Mouse (Mus musculus) midbrain, embryonic 13.5 days (tissue): ENCODE measurements at regions not wholly inside any gene's neighbourhood (a gene's known extent, or its start where the extent isn't known, plus 50 kb on each side); places are given as distances from the start of the nearest gene placed in this dataset.
A peak's percentile ranks its signal among the peaks of the same experiment; 100 is the strongest.

Experiments used
- ATAC-seq: fragments of 200-750 bp; cut with Nextera tagmentation; 2 replicates; pipeline ENCODE4 v1.8.0; 2017; ENCODE audit warnings: mild to moderate bottlenecking, moderate TSS enrichment, moderate library complexity
- H3K27ac ChIP-seq: fragments of 300-500 bp; sonication (generic); 2 replicates; pipeline ENCODE4 v1.5.1; 2015; ENCODE audit warnings: inconsistent platforms, mild to moderate bottlenecking, moderate library complexity
- H3K27me3 ChIP-seq: fragments of 300-500 bp; sonication (generic); 2 replicates; pipeline ENCODE4 v1.6.1; 2015; ENCODE audit warnings: mild to moderate bottlenecking, inconsistent platforms
- H3K36me3 ChIP-seq: fragments of 300-500 bp; sonication (generic); 2 replicates; pipeline ENCODE4 v1.6.1; 2015; ENCODE audit warnings: mild to moderate bottlenecking, inconsistent platforms
- H3K4me1 ChIP-seq: fragments of 300-500 bp; sonication (generic); replicated peaks from 2 replicates; pipeline ENCODE4 v1.6.1; 2015; ENCODE audit warnings: inconsistent platforms
- H3K4me2 ChIP-seq: fragments of 300-500 bp; sonication (generic); replicated peaks from 2 replicates; pipeline ENCODE4 v1.6.1; 2015; ENCODE audit warnings: moderate library complexity, mild to moderate bottlenecking, inconsistent platforms
- H3K4me3 ChIP-seq: fragments of 300-500 bp; sonication (generic); replicated peaks from 2 replicates; pipeline ENCODE4 v1.5.1; 2015; ENCODE audit warnings: mild to moderate bottlenecking, inconsistent platforms
- H3K9ac ChIP-seq: fragments of 300-500 bp; sonication (generic); replicated peaks from 2 replicates; pipeline ENCODE4 v1.6.1; 2015; ENCODE audit warnings: mild to moderate bottlenecking, inconsistent platforms
- H3K9me3 ChIP-seq: fragments of 300-500 bp; sonication (generic); 2 replicates; pipeline ENCODE4 v1.6.1; 2016; ENCODE audit warnings: mild to moderate bottlenecking, inconsistent platforms
- whole genome bisulfite sequencing: fragments of 180-500 bp; shearing (Covaris S2); methylation state at CpG from one replicate; pipeline ENCODE4 v1.1.7; 2015; 5-methylcytosine and 5-hydroxymethylcytosine counted together

DNA sequence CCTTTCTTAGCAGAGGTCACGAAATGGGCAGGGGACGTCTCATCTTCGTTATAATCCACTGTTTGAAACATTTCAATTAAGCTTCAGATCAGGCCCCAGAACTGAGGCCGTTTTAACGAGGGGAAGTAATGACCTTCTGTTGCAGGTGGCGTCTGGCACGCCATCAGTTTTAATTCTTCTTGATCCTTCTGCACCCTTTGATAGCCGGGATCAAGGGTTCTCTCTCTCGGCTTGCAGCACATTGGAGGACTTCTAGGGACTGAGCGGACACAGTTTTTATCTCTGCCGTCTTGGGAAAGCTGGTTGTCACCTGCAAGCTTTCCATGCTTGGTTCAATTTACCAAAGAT, 151.9 kb upstream of the Lmo4 start:
- ATAC-seq, result no peak
- Histone ChIP-seq H3K4me3 (no peak overlapping the region), H3K4me2 (no peak overlapping the region), H3K9ac (no peak overlapping the region), H3K4me1 (peaks cover 22% of the 10 kb centered on the region), H3K36me3 (no peaks in the 10 kb centered on the region), H3K9me3 (no peaks in the 10 kb centered on the region), H3K27me3 (no peaks in the 10 kb centered on the region), H3K27ac (no peak overlapping the region)
- WGBS, result 45% methylated on average over 11 of the region's 11 CpGs

DNA sequence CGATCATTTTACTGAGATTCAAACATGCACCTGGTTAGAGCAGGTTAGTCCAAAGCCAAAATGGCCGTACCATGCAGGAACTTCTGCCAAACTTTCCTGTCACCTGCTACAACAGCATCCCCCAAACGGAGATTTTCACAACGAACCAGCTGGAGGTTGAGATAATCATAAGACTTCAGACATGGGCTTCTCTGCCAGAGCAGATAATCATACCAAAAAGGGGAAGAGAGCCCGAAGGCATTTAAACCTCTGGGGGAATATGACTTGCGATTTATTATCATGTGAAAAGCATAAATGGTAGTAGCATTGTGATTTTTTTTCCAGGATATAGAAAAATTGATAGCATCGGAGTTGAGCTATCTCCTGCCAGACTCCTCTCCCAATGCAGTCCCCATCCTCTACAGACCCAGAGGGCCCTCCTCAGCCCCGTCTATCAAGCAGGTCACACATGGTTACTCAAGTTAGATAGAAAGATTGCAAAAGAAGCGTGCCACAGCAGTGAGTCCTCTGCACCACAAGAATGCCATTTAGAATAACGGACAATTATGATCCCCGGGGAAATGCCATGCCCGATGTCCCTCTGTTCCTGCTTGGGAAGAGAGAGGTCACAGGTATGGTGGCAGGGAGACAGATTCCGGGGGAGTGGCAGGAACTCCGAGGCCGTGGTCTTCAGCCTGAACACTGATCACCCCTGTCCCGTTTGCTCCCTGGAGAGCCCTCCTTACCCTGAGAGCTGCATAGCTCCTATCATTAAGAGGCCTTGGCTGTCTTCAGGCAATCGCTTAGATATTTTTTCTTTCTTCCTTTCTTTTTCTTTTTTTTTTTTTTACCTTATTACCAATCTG, 151.3 kb upstream of the Lmo4 start:
- Histone ChIP-seq H3K27me3 (no peaks in the 10 kb centered on the region), H3K9ac (no peak overlapping the region), H3K27ac (0 out of 2 replicates have a peak overlapping the region, but pooled peaks have one; percentile 14), H3K4me3 (no peak overlapping the region), H3K4me2 (no peak overlapping the region), H3K4me1 (peaks cover 22% of the 10 kb centered on the region), H3K9me3 (no peaks in the 10 kb centered on the region), H3K36me3 (no peaks in the 10 kb centered on the region)
- ATAC-seq, result no peak; the same call in 1 of the 2 replicates
- 66% methylated on average over 17 of the region's 17 CpGs for WGBS

DNA sequence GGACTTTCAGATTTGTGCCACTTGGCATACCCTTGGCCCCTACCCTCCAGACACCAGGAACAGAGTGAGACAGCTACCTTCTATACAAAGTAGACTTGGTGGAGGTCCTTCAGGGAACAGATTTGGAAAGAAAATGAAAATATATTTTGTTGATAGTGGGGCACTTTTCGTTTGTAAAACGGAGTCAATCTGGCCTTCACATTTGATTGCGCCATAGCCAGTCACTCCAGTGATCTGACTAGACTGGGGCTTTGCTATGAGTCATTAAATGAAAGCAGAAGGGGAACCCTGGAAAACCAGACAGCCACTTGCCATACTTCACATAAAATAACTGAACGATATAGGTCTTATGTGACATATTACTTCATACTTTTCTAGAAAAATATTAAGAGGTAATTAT, 147.5 kb upstream of the Lmo4 start:
- no peak overlapping the region for H3K27ac ChIP-seq
- no peak overlapping the region for H3K9ac ChIP-seq
- no peaks in the 10 kb centered on the region for H3K27me3 ChIP-seq
- no peaks in the 10 kb centered on the region for H3K9me3 ChIP-seq
- H3K4me2 ChIP-seq, result no peak overlapping the region
- WGBS, result 97% methylated on average over 4 of the region's 4 CpGs
- H3K4me1 ChIP-seq, result peaks cover 14% of the 10 kb centered on the region
- H3K4me3 ChIP-seq, result no peak overlapping the region
- no peaks in the 10 kb centered on the region for H3K36me3 ChIP-seq
- ATAC-seq, result no peak

DNA sequence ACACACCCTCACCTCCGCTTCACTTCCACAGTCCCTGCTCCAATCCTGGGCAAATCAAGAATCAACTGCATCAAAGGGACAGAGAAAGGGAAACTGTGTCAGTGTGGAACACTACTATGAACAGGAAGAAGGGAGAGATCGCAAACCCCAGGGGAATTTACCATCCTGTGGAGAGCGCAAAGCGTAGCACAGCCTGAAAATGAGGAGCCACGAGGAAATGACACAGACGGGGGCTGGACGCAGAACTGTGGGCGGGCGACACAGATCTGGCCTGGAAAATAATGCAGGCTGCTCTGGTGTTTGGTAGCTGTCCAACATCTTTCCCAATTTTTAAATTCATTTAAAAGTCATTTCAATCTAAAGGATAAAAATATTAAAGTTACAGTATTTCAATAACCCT, 143.4 kb upstream of the Lmo4 start:
- no peak for ATAC-seq
- no peak overlapping the region for H3K4me2 ChIP-seq
- H3K36me3 ChIP-seq, result no peaks in the 10 kb centered on the region
- no peak overlapping the region for H3K4me3 ChIP-seq
- H3K9ac ChIP-seq, result no peak overlapping the region
- H3K27ac ChIP-seq, result no peak overlapping the region
- 83% methylated on average over 9 of the region's 9 CpGs for WGBS
- no peaks in the 10 kb centered on the region for H3K9me3 ChIP-seq
- H3K4me1 ChIP-seq, result no peaks in the 10 kb centered on the region
- H3K27me3 ChIP-seq, result no peaks in the 10 kb centered on the region

DNA sequence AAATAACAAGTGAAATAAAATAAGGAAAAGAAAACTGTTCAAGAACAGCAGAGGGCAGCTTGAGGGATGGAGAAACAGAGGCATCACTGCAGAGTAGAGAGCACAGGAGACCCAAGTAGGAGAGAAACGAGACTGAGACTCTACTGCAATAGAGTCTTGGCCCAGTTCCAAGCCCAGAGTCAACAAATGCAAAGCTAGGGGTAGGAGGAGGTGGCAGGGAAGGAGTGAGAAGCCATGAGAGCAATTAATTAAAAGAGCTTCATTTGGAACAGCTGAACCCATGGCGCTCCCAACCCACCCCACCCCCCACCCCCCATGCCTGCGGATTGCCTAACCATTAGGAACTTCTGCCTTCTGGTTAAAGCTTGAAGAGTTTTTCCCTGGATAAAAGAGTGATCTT, 130.2 kb upstream of the Lmo4 start:
- Histone ChIP-seq H3K36me3 (no peaks in the 10 kb centered on the region), H3K27me3 (no peaks in the 10 kb centered on the region), H3K27ac (no peak overlapping the region), H3K9me3 (no peaks in the 10 kb centered on the region), H3K9ac (no peak overlapping the region), H3K4me3 (no peak overlapping the region), H3K4me1 (peaks cover 9% of the 10 kb centered on the region), H3K4me2 (no peak overlapping the region)
- 69% methylated on average over 3 of the region's 3 CpGs for WGBS
- ATAC-seq, result 0 out of 2 replicates have a peak, but pooled peaks have one; percentile 15

DNA sequence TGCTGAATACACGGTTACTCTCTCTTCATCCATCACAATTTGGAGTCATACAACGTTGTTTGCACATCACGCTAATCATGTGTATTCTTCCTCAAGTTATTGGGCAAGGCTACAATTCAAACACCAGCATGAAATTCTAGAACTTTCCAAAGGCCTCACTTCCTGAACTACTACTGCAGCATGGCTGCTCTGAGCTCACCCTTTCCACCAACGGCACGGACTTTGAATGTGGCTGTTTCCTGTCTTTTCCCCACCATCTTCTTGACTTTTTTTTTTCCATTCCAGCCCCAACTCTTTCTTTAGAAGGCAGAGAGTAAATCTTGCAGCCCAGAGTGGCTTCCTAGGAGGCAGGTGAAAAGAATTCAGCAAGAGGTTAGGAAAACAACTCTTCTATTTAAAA, 129.2 kb upstream of the Lmo4 start:
- no peak overlapping the region for H3K4me2 ChIP-seq
- H3K27me3 ChIP-seq, result no peaks in the 10 kb centered on the region
- ATAC-seq, result no peak
- WGBS, result 93% methylated on average over 5 of the region's 5 CpGs
- no peak overlapping the region for H3K27ac ChIP-seq
- peaks cover 9% of the 10 kb centered on the region for H3K4me1 ChIP-seq
- H3K9me3 ChIP-seq, result no peaks in the 10 kb centered on the region
- no peak overlapping the region for H3K4me3 ChIP-seq
- no peak overlapping the region for H3K9ac ChIP-seq
- H3K36me3 ChIP-seq, result no peaks in the 10 kb centered on the region

DNA sequence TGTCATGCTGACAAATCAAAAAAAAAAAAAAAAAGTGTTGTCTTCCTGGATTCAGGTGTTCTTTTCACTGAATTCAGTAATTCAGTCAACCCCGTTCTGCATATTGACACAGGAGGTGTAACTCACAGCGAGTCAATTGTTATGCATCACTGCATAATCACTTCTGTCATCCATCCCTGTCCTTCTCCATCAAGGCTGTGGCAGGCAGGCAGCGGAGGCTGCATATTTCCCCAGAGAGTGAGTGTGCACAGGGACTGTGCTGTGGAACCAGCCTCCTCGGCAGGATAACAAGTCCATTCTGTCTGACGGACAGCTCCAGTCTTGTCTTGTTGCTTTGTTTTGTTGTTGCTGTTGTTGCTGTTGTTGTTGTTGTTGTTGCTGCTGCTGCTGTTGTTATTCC, 127.3 kb upstream of the Lmo4 start:
- Histone ChIP-seq H3K36me3 (no peaks in the 10 kb centered on the region), H3K9ac (no peak overlapping the region), H3K4me2 (peak overlapping the region; percentile 11; the same call in 1 of the 2 replicates), H3K4me1 (peaks cover 9% of the 10 kb centered on the region), H3K27me3 (no peaks in the 10 kb centered on the region), H3K4me3 (no peak overlapping the region), H3K27ac (no peak overlapping the region), H3K9me3 (no peaks in the 10 kb centered on the region)
- WGBS, result 12% methylated on average over 5 of the region's 5 CpGs
- ATAC-seq, result peak; percentile 78

DNA sequence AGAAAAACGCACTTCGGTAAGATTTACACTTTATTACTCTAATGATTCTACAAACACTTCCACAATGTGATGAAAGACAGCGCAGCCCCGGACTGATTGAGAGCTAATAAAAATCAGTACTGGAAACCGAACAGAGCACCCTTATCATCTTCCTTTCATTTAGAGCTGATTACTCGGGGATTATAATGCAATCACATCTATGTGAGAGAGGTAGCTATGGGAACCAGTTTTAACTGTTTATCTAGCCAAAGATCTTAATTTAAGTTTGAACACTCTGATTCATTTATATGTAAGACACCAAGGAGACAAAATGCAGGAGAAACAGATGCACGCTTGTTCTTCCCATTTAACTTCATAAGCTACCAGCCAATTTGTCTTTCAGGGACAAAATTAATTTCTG, 124.1 kb upstream of the Lmo4 start:
- no peak for ATAC-seq
- Histone ChIP-seq H3K27me3 (no peaks in the 10 kb centered on the region), H3K4me2 (no peak overlapping the region), H3K36me3 (no peaks in the 10 kb centered on the region), H3K4me1 (peaks cover 9% of the 10 kb centered on the region), H3K27ac (no peak overlapping the region), H3K4me3 (no peak overlapping the region), H3K9ac (no peak overlapping the region), H3K9me3 (no peaks in the 10 kb centered on the region)
- 73% methylated on average over 7 of the region's 7 CpGs for whole genome bisulfite sequencing

DNA sequence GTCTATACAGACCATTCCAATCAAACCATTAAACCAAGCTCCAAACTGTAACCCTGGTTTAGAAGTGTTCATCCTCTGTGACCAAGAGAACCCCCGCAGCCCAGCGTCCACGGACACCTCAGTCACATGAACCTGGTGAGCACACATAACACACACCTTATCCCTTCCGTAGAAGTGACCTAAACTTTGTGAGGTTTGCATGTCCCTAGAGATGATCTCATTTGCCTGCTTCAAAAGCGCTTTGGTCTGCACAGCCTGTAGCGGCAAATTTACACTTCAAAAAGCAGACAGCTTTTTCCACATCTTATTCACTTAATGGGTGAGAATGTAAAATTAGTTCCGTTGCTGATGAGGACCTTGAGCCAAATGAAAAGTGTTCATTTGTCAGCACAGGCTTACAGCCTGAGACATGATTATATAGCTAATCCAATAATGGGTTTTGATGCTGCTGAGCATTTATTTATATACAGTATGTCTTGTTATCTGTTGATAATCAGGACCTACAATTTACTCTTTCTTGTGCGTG, 122.3 kb upstream of the Lmo4 start:
- WGBS, result 73% methylated on average over 8 of the region's 8 CpGs
- peaks cover 1% of the 10 kb centered on the region for H3K4me1 ChIP-seq
- H3K9ac ChIP-seq, result no peak overlapping the region
- H3K4me3 ChIP-seq, result no peak overlapping the region
- no peaks in the 10 kb centered on the region for H3K9me3 ChIP-seq
- H3K27ac ChIP-seq, result no peak overlapping the region
- ATAC-seq, result no peak
- no peaks in the 10 kb centered on the region for H3K27me3 ChIP-seq
- no peak overlapping the region for H3K4me2 ChIP-seq
- H3K36me3 ChIP-seq, result no peaks in the 10 kb centered on the region

DNA sequence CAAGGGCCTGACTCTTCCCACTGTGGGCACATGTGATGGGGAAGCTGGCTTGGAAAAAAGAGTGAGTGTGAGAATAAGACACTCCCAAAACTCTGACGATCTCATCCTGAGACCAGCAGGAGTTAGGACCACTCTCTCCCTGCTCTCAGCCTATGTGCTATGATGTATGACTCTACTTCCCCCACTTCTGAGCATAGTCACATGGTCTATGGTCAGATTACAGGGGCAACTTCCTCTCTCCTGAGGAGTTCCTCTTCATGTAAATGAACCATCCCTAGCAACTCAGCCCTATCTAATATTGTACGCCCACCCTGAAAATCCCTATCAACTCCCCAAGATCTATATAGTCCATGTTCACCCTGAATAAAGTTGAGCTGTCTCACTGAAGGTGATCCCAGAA, 120.0 kb upstream of the Lmo4 start:
- Histone ChIP-seq H3K4me2 (no peak overlapping the region), H3K27me3 (no peaks in the 10 kb centered on the region), H3K4me3 (no peak overlapping the region), H3K4me1 (peaks cover under 1% of the 10 kb centered on the region; the same call in 1 of the 2 replicates), H3K27ac (no peak overlapping the region), H3K36me3 (no peaks in the 10 kb centered on the region), H3K9ac (no peak overlapping the region), H3K9me3 (no peaks in the 10 kb centered on the region)
- ATAC-seq, result no peak
- WGBS, result 96% methylated on average over 2 of the region's 2 CpGs

DNA sequence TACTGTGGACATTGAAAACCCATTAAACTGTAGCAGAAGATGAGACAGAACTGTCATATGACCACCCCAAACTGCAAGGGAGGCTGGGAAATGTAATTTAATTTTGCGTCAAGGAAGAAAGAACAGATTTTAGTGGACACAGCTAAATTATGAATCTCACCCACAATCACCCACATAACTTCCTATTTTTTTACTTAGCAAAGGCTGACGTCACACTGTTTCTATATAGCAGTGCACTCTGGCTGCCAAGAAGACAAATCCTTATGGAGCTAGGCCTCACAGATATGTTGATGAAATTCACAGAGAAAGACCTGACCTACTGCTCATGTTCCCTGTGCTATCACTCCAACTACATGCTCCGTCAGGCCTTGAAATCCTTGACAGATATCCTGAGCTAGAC, 118.5 kb upstream of the Lmo4 start:
- H3K9me3 ChIP-seq, result no peaks in the 10 kb centered on the region
- no peak overlapping the region for H3K4me3 ChIP-seq
- H3K9ac ChIP-seq, result no peak overlapping the region
- peaks cover 15% of the 10 kb centered on the region for H3K4me1 ChIP-seq
- H3K36me3 ChIP-seq, result no peaks in the 10 kb centered on the region
- no peak for ATAC-seq
- no peak overlapping the region for H3K27ac ChIP-seq
- WGBS, result 94% methylated on average over 3 of the region's 3 CpGs
- H3K4me2 ChIP-seq, result no peak overlapping the region
- H3K27me3 ChIP-seq, result no peaks in the 10 kb centered on the region

DNA sequence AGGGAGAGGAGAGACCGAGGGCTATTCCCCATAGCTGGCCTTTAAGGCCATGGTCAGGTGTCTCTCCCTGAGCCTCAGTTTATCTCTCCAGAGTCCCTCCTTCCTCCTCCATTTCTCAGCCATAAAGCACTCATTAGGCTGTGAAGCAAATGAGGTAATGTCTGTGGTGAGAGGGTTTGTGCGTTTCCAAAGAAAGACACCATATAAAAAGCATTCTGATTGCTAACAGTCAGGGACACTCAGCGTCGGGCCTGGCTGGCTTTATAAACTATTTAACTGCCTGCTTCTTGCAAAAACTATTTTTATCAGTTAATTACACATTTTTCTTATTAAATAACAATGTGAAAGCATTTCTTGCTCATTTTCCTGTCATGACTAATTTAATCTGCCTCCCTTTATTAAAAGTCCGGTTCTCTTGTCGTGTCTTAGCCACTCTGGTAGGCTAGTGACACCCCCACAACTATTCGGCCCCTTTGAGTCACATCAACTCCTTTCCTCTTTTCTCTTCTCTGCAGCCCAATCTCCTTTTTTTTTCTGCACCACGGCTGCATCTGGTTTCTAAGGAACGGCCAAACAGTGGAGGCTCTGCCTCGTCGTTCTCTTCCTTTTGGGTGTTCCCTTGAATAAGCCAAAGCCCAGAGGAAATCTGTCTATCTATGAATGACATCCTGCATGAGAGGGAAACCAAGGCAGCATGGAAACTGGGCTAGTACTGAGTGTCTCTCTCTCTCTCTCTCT, 114.6 kb upstream of the Lmo4 start:
- Histone ChIP-seq H3K4me3 (no peak overlapping the region), H3K27ac (peak overlapping the region; percentile 82), H3K27me3 (no peaks in the 10 kb centered on the region), H3K4me1 (peaks cover 20% of the 10 kb centered on the region), H3K36me3 (no peaks in the 10 kb centered on the region), H3K9me3 (no peaks in the 10 kb centered on the region), H3K4me2 (peak overlapping the region; percentile 35), H3K9ac (peak overlapping the region; percentile 45; the same call in 1 of the 2 replicates)
- peak; percentile 43 for ATAC-seq
- 57% methylated on average over 11 of the region's 11 CpGs for WGBS
